Mouse (Mus musculus) mouse embryonic stem cell (cell line): ENCODE results near the gene Coro2b.

ENCODE experiments used
- in situ Hi-C, 2 experiments: fragments of 300-500 bp; cut with MboI; formaldehyde crosslinking; loops; 1 replicate in 1 of 2; 3 replicates in 1 of 2; pipeline ENCODE4 v1.14.3; 2019 to 2020; ENCODE audit warnings: low sequenced_read_pairs in 2 of 2, low pct_unique_long_range_greater_than_20kb in 1 of 2, mixed read lengths in 1 of 2; ENCODE audit not compliant: unreplicated experiment in 1 of 2

Gene Coro2b

GRCm38 (mm10) chr9:62432261-62433060 lies 104.4 kb downstream of the Coro2b start:
- in situ Hi-C loops, result no loop called here

- in situ Hi-C loops, result no loop called here
Measured at GRCm38 (mm10) chr9:62430741-62431140, 106.1 kb downstream of the Coro2b start.

- in situ Hi-C loops, result loop anchor here in 1 of 2 experiments (5.0 kb wide), 1 partner anchor 40 kb away; no protein-coding TSS in a partner anchor
Measured at GRCm38 (mm10) chr9:62427010-62427409, 109.8 kb downstream of the Coro2b start.

- in situ Hi-C loops, result loop anchor here in 1 of 2 experiments (5.0 kb wide), 1 partner anchor 41 kb away; no protein-coding TSS in a partner anchor
Measured at GRCm38 (mm10) chr9:62426531-62426930, 110.3 kb downstream of the Coro2b start.

- in situ Hi-C loops, result loop anchor here in 1 of 2 experiments (5.0 kb wide), 1 partner anchor 41 kb away; no protein-coding TSS in a partner anchor
Measured at GRCm38 (mm10) chr9:62426021-62426420, 110.8 kb downstream of the Coro2b start.

GRCm38 (mm10) chr9:62425265-62425664 lies 111.6 kb downstream of the Coro2b start:
- in situ Hi-C loops, result loop anchor here in 1 of 2 experiments (5.0 kb wide), 1 partner anchor 42 kb away; no protein-coding TSS in a partner anchor

GRCm38 (mm10) chr9:62423871-62424270 lies 113.0 kb downstream of the Coro2b start:
- in situ Hi-C loops, result no loop called here

GRCm38 (mm10) chr9:62422926-62423325 lies 113.9 kb downstream of the Coro2b start:
- in situ Hi-C loops, result no loop called here

GRCm38 (mm10) chr9:62421911-62422310 lies 114.9 kb downstream of the Coro2b start:
- in situ Hi-C loops, result no loop called here

GRCm38 (mm10) chr9:62421027-62421426 lies 115.8 kb downstream of the Coro2b start:
- in situ Hi-C loops, result no loop called here

- in situ Hi-C loops, result no loop called here
Measured at GRCm38 (mm10) chr9:62420261-62420917, 116.5 kb downstream of the Coro2b start.

- in situ Hi-C loops, result loop anchor here in 1 of 2 experiments (10.0 kb wide), 1 partner anchor 124 kb away; no protein-coding TSS in a partner anchor
Measured at GRCm38 (mm10) chr9:62418742-62419141, 118.1 kb downstream of the Coro2b start.

- in situ Hi-C loops, result no loop called here
Measured at GRCm38 (mm10) chr9:62407357-62408146, 129.3 kb downstream of the Coro2b start.

GRCm38 (mm10) chr9:62406423-62407013 lies 130.3 kb downstream of the Coro2b start:
- in situ Hi-C loops, result no loop called here

GRCm38 (mm10) chr9:62401589-62401988 lies 135.3 kb downstream of the Coro2b start:
- in situ Hi-C loops, result loop anchor here in 1 of 2 experiments (5.0 kb wide), 1 partner anchor 161 kb away; no protein-coding TSS in a partner anchor

GRCm38 (mm10) chr9:62400531-62401170 lies 136.2 kb downstream of the Coro2b start:
- in situ Hi-C loops, result loop anchor here in 1 of 2 experiments (5.0 kb wide), 1 partner anchor 162 kb away; no protein-coding TSS in a partner anchor

GRCm38 (mm10) chr9:62394163-62394562 lies 142.7 kb downstream of the Coro2b start:
- in situ Hi-C loops, result no loop called here

GRCm38 (mm10) chr9:62393531-62393930 lies 143.3 kb downstream of the Coro2b start:
- in situ Hi-C loops, result no loop called here
